Mouse (Mus musculus): ENCODE measurements around the gene Ccl4. TPM values are rescaled to one million over a fixed set of nuclear protein-coding genes. Genes with fewer than 3 reads are reported as not detected.

Ccl4 gene
- total RNA-seq, 2 experiments from 2014 or later = not detected

GRCm38 (mm10) chr11:83675665-83676064 lies 13.3 kb downstream of the Ccl4 start:
- DNase-seq = no peak

DNA sequence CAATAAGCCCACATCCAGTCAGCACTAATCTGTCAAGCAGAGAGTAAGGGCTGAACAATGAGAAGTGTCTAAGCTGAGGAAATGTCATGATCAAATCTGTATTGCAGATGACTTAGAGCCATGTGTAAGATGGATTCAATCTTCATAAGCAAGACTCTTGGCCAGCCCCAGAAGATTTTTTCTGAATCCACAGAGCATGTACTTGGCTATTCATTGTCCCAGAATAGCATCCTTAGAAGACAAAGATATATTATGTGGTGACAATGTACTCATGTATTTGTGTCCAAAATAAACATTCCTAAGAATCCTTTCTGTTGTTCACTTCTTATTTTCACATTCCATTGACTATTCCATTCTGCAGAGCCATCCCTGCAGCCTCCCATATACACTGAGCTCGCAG lies 27.5 kb downstream of the Ccl4 start:
- no peak for DNase-seq

- no peak for DNase-seq
Observed at GRCm38 (mm10) chr11:83692008-83692407, 29.6 kb downstream of the Ccl4 start.

DNA sequence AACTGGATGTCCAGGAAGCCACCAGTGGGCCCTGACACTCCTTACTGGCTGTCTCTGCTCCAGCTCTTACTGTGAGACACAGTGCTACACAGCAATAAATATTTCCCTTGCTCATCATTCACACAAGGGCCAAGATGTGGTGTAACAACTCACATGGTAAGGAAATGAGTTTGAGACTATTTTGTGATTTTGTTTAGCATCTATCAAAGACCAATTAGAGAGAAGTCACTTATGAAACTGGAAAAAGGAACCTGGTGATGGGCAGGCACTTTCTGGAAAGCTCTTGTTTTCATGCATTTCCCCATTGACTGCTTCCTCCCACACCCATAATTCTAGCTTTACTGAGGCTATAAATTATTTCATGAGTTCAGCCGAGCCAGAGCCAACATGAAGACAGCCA lies 41.3 kb downstream of the Ccl4 start, which contains the start of gene Wfdc17:
TSS of gene Wfdc17 (plus strand) at position 287 of the 400 bp plus-strand sequence.
- DNase-seq = no peak

GRCm38 (mm10) chr11:83708715-83709114 lies 46.3 kb downstream of the Ccl4 start, which contains the start of gene Wfdc18:
TSS of gene Wfdc18 (plus strand) at chr11:83709015.
- no peak for DNase-seq

- no peak for DNase-seq
Observed at GRCm38 (mm10) chr11:83709683-83710082, 47.3 kb downstream of the Ccl4 start.

DNA sequence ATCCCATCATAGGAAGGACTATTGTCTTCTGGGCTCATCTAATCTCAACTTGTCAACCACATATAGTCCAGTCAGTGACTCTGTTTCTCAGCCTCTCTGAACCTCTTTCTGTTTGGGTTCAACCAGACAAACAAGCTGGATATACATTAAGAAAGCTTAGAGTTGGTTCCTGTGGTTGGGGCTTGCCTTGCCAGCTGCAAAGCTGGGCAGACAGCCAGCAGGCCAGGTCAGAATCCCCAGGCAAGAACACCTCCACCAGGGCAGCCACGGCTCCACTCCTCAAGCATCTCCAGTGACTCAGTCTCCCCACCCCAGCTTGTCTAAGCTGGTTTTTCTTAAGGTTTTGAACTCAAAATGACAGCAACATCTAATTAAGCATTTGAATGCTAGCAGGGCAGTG lies 50.3 kb downstream of the Ccl4 start:
- DNase-seq = no peak

DNA sequence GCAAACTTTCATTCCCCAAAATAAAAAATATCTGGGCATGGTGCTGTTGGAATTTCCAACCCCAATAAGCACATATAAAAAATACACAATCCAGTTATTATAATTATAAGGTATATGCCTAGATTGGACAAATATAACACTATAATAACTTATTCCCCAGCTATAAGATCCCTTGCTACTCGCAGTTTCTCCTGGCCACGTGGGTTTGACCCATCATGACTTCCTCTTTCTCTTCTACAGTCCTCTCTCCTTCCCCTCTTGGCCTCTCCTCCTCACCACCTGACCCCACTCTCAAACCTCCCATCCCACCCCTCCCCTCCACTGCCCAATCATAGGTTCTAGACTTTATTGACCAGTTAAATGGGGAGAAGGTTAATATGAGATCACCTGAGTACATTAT lies 51.5 kb downstream of the Ccl4 start:
- DNase-seq = no peak

Other genes with a start within 250 kb of the Ccl4 start
- gene Gas2l2, start 233.1 kb upstream of the Ccl4 start, total RNA-seq (2021) = not detected
- 1 to 10 TPM in 1 of 2 experiments, under 1 TPM in 1; 0.30 to 1.4 TPM for gene 1700020L24Rik, start 224.9 kb upstream of the Ccl4 start, total RNA-seq (2021)
- gene Mmp28, start 199.5 kb upstream of the Ccl4 start, total RNA-seq (2021) = 10 to 100 TPM in 1 of 2 experiments, 1 to 10 TPM in 1; 9.8 to 15.1 TPM
- gene Taf15, start 189.5 kb upstream of the Ccl4 start, total RNA-seq (2021) = 10 to 100 TPM; 54.9 to 58.4 TPM
- not detected for gene Heatr9, start 140.4 kb upstream of the Ccl4 start, total RNA-seq (2021)
- 1 to 10 TPM; 7.9 to 8.8 TPM for gene Ccl5, start 132.1 kb upstream of the Ccl4 start, total RNA-seq (2021)
- 10 to 100 TPM in 1 of 2 experiments, 1 to 10 TPM in 1; 8.6 to 12.2 TPM for gene Ccl9, start 83.9 kb upstream of the Ccl4 start, total RNA-seq (2021)
- gene Ccl6, start 69.5 kb upstream of the Ccl4 start, total RNA-seq (2021) = 10 to 100 TPM in 1 of 2 experiments, 1 to 10 TPM in 1; 6.6 to 12.9 TPM
- gene Rpl9-ps1, start 17.0 kb upstream of the Ccl4 start, total RNA-seq (2021) = not detected
- under 1 TPM in 1 of 2 experiments, not detected in 1; 0.36 TPM for gene Ccl3, start 13.2 kb upstream of the Ccl4 start, total RNA-seq (2021)
- 1 to 10 TPM; 1.5 to 2.4 TPM for gene Wfdc17, start 41.4 kb downstream of the Ccl4 start, total RNA-seq (2021)
- gene Wfdc18, start 46.4 kb downstream of the Ccl4 start, total RNA-seq (2021) = not detected
- 1 to 10 TPM; 1.1 to 3.2 TPM for gene Wfdc21, start 84.4 kb downstream of the Ccl4 start, total RNA-seq (2021)
- 10 to 100 TPM; 10.1 to 14.4 TPM for gene Heatr6, start 91.1 kb downstream of the Ccl4 start, total RNA-seq (2021)
- gene Hnf1b, start 187.5 kb downstream of the Ccl4 start, total RNA-seq (2021) = 1 to 10 TPM; 1.5 to 2.7 TPM